Mouse (Mus musculus) forebrain, embryonic 15.5 days (tissue): ENCODE data around the gene Cdh18. TPM values are rescaled to one million over a fixed set of nuclear protein-coding genes. Genes with fewer than 3 reads are reported as not detected.

Experiments used
- ATAC-seq: fragments of 200-750 bp; cut with Nextera tagmentation; replicated peaks from 2 replicates; pipeline ENCODE4 v1.8.0; 2017; ENCODE audit warnings: mild to moderate bottlenecking, moderate TSS enrichment, moderate library complexity
- H3K27ac ChIP-seq: fragments of 300-500 bp; sonication (generic); replicated peaks from 2 replicates; pipeline ENCODE4 v1.5.1; 2015; ENCODE audit warnings: mild to moderate bottlenecking, inconsistent platforms
- H3K27me3 ChIP-seq: fragments of 300-500 bp; sonication (generic); 2 replicates; pipeline ENCODE4 v1.6.1; 2015; ENCODE audit warnings: inconsistent platforms
- H3K36me3 ChIP-seq: fragments of 300-500 bp; sonication (generic); 2 replicates; pipeline ENCODE4 v1.6.1; 2015; ENCODE audit warnings: mild to moderate bottlenecking, inconsistent platforms
- H3K4me1 ChIP-seq: fragments of 300-500 bp; sonication (generic); 2 replicates; pipeline ENCODE4 v1.6.1; 2015; ENCODE audit warnings: inconsistent platforms
- H3K4me2 ChIP-seq: fragments of 300-500 bp; sonication (generic); replicated peaks from 2 replicates; pipeline ENCODE4 v1.6.1; 2015; ENCODE audit warnings: mild to moderate bottlenecking, inconsistent platforms
- H3K4me3 ChIP-seq: fragments of 300-500 bp; sonication (generic); 2 replicates; pipeline ENCODE4 v1.5.1; 2015; ENCODE audit warnings: mild to moderate bottlenecking, inconsistent platforms
- H3K9ac ChIP-seq: fragments of 300-500 bp; sonication (generic); replicated peaks from 2 replicates; pipeline ENCODE4 v1.6.1; 2015; ENCODE audit warnings: mild to moderate bottlenecking, inconsistent platforms
- H3K9me3 ChIP-seq: fragments of 300-500 bp; sonication (generic); 2 replicates; pipeline ENCODE4 v1.6.1; 2016; ENCODE audit warnings: inconsistent platforms
- WGBS: fragments of 180-500 bp; shearing (Covaris S2); methylation state at CpG from one replicate; pipeline ENCODE4 v1.1.7; 2015; ENCODE audit warnings: mixed read lengths; 5-methylcytosine and 5-hydroxymethylcytosine counted together
- polyA plus RNA-seq: library from polyadenylated mRNA; unstranded; fragments of >200 nt; fragmentation: Nextera tagmentation; extraction: Ambion mirVana; gene quantifications from 2 replicates; pipeline ENCODE4 v1.2.1, GENCODE M21; 2015

The Cdh18 gene
- polyA plus RNA-seq, 1 experiment from 2014 or later, result 3.0 TPM

- Histone ChIP-seq H3K27ac (no peak overlapping the region), H3K4me2 (no peak overlapping the region), H3K36me3 (no peaks in the 10 kb centered on the region), H3K4me1 (no peaks in the 10 kb centered on the region), H3K9ac (no peak overlapping the region), H3K27me3 (no peaks in the 10 kb centered on the region), H3K9me3 (no peaks in the 10 kb centered on the region), H3K4me3 (no peak overlapping the region)
- WGBS, result 90% methylated on average over 3 of the region's 3 CpGs
- ATAC-seq, result no peak
Observed at GRCm38 (mm10) chr15:23515786-23516185, 967.0 kb downstream of the Cdh18 start.

DNA sequence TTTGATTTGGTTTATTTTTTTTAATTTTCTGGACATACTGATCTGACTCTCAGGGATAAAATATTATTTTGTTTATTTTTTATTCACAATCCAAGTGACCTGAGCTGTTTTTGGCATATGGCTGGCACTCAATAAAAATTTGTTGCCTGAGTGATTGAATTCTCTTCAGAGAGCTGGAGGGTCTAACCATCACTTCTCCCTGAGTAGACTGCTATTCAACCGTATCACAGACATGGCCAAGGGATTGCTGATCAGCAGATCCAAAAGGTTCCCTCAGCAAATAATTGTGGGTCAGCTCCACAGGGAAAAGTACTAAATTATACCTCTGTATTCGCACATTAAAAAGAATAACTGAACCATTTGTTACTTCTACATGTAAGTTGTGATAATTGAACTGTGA is 969.3 kb downstream of the Cdh18 start:
- Histone ChIP-seq H3K4me3 (no peak overlapping the region), H3K36me3 (no peaks in the 10 kb centered on the region), H3K27me3 (no peaks in the 10 kb centered on the region), H3K9ac (no peak overlapping the region), H3K9me3 (no peaks in the 10 kb centered on the region), H3K4me2 (no peak overlapping the region), H3K27ac (no peak overlapping the region), H3K4me1 (no peaks in the 10 kb centered on the region)
- 79% methylated on average over 2 of the region's 2 CpGs for WGBS
- no peak for ATAC-seq
